Mouse (Mus musculus): ENCODE data around the gene Cd3e.
"Not testable (repeated sequence)": the region's sequence is repeated elsewhere in the genome, so short reads cannot be mapped to it uniquely, and the experiment has no call there.

The Cd3e gene

GRCm38 (mm10) chr9:44980242-44980641, 29.2 kb downstream of the Cd3e start, which contains the start of gene Cd3g:
Gene Cd3g (minus strand): TSS chr9:44980431.
- DNase-seq (ENCODE audit: inconsistent ontology term): no peak

GRCm38 (mm10) chr9:44979806-44980205, 29.6 kb downstream of the Cd3e start:
- no peak for DNase-seq (ENCODE audit: inconsistent ontology term)

GRCm38 (mm10) chr9:44977813-44978212, 31.6 kb downstream of the Cd3e start:
- no peak for DNase-seq (ENCODE audit: inconsistent ontology term)

- no peak for DNase-seq (ENCODE audit: inconsistent ontology term)
Measured at GRCm38 (mm10) chr9:44969450-44969849, 40.0 kb downstream of the Cd3e start.

GRCm38 (mm10) chr9:44967763-44968162, 41.7 kb downstream of the Cd3e start:
- not testable (repeated sequence) for DNase-seq (ENCODE audit: inconsistent ontology term)

- DNase-seq (ENCODE audit: inconsistent ontology term): peak; percentile 59
Measured at GRCm38 (mm10) chr9:44966815-44967242, 42.6 kb downstream of the Cd3e start.

GRCm38 (mm10) chr9:44965833-44966466, 43.5 kb downstream of the Cd3e start:
- no peak for DNase-seq (ENCODE audit: inconsistent ontology term)

- peak; percentile 99 for DNase-seq (ENCODE audit: inconsistent ontology term)
Measured at GRCm38 (mm10) chr9:44965126-44965832, 44.1 kb downstream of the Cd3e start, which contains the start of gene Ube4a. Gene Ube4a (minus strand): TSS chr9:44965600.

GRCm38 (mm10) chr9:44954432-44954831, 55.0 kb downstream of the Cd3e start:
- no peak for DNase-seq (ENCODE audit: inconsistent ontology term)
